Mouse (Mus musculus): ENCODE results near the gene Slc12a9.

Gene Slc12a9

DNA sequence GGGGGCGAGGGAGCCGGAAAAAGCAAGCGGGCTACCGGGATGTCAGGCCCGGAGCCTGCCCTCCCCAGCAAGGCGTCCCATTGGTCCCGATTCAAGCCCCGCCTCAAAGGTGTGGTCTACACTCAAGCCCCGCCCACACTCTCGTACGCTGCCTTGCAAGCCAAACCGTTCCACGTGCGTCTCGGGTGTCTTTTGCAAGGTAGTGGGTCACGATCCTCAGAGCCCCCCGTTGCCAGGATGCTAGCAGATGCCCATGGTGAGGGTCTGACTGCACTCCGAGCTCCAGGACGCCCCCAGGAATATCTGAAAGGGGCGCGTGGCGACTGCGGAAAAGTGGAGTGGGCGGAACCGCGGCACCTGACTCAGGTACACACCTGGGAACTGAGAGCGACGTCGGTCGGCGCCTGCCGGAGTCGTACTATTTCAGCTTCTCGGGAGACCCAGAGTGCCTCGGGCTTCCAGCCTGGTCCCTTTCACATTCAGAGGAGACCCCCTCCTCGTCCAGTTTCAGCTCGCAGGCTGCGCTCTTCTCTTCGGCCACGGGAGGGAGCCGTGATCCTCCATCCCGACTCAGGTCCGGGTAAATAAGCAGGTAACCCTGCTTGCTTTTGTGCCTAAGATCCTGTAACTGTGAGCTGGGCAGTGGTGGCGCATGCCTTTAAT, at the start of gene Slc12a9:
Gene Slc12a9, minus strand, starts transcription at position 86 of the 663 bp plus-strand sequence.
- in situ Hi-C loops (cut with MboI), result no loop called here

DNA sequence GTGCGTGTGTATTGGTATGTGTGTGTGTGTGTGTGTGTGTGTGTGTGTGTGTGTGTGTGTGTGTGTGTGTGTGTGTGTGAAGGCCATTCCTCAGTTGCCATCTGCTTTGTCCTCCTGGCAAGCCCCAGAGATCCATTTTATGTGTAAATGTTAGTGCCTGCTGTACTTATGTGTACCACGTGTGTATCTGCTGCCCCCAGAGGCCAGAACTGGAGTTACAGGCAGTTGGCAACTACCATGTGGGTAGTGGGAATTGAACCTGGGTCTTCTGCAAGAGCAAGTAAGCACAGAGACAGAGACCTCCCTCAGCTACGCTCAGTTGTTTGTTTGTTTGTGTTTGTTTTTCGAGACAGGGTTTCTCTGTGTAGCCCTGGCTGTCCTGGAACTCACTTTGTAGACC, 47.8 kb upstream of the Slc12a9 start:
- in situ Hi-C loops (cut with MboI), result no loop called here

DNA sequence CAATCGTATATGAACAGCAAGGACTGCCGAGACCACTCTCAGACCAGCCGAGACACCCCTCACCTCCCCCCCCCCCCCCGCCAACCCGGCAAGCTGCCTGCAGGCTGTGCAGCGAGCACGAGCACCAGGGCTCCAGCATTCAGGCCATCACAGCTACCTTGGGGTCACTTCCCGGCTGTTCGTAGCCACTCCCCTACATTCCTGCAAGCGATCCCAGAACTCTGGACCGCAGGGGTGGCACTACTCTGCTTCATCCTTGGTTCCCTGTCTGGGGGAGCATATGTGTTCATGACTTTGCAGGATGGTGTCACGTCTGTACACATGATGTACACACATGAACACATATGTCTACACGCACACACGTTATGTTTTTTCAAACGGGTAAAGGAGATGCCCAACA, 44.2 kb upstream of the Slc12a9 start:
- in situ Hi-C loops (cut with MboI), result no loop called here

DNA sequence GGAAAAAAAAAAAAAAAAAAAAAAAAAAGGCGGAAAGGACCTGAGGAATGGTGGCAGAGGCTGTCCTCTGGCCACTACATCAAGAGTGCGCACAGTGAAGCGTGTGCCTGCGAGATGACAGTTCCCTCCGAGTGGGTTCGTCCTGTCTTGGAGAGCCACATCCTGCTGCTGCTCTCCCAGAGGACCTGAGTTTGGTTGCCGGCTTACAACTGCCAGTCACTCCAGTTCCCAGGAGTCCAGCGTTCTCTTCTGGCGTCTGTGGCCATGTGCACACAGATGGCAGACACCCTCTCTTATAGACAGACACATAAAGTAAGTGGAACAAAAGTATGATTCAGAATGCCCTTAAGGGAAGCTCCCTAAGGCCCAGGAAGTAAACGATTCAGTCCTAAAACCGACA, 43.8 kb upstream of the Slc12a9 start:
- in situ Hi-C loops (cut with MboI), result no loop called here

DNA sequence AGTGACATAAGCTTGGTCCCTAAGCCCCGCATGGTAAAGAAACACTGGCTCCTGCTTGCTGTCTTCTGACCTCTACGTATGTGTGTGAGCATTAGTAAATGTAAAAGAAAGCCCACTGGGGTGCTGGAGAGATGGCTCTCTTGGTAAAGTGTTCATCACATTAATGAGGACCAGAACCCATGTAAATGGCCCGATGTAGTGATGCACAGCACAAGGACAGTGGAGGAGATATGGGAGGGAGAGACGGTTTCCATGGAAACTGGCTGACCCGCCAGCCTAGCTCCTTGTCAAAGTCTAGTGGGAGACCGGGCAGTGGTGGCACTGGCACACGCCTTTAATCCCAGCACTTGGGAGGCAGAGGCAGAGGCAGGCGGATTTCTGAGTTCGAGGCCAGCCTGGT, 43.3 kb upstream of the Slc12a9 start:
- in situ Hi-C loops (cut with MboI), result no loop called here

GRCm38 (mm10) chr5:137376198-137376597, 42.8 kb upstream of the Slc12a9 start:
- in situ Hi-C loops (cut with MboI), result no loop called here

DNA sequence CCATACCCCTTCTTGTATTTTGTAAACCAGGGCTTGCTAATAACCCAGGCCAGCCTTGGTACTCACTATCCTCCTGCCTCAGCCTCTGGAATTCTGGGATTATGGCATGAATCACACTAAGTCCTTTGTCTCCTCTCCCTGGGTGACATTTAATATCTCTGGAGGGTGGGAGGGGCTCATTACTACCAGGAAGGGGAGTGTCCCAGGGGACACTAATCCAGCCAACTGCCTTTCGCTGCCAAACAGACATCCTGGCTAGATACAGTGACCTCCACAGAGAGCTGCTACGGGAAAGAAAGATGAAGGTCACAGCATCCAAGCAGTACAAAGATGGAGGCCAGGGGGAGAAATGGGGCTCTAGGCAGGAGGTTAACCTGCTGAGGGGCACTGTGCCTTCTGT, 42.2 kb upstream of the Slc12a9 start:
- in situ Hi-C loops (cut with MboI), result no loop called here

DNA sequence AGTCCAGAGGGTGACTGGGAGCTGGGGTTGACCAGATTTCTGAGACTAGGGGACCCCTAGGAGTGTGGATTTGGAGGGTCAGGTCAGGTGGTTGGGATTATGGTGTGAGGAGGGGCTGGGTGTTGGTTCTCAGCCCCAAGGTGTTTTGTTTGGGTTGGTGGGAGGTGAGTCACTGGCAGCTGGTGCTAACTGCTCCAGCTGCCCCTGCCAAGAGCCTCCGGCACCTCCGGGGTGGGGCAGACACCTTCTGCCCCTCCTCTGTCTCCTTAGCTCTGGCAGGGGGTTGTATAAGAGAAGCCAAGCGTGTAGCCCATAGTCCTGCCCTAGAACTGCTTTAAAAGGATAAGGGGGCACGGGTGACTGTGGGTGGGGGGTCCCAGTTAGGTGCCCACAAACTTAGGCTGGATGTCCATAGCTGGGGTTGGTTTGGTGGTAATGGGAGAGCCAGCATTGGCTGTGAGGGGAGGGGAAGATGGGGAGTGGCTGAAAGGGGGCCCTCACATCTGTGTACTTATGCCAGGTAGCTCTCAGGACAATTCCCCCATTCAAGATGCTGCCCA, 41.2 kb upstream of the Slc12a9 start:
- in situ Hi-C loops (cut with MboI), result no loop called here

GRCm38 (mm10) chr5:137373371-137373950, 40.1 kb upstream of the Slc12a9 start:
- in situ Hi-C loops (cut with MboI), result no loop called here

GRCm38 (mm10) chr5:137369665-137370064, 36.3 kb upstream of the Slc12a9 start:
- in situ Hi-C loops (cut with MboI), result no loop called here

DNA sequence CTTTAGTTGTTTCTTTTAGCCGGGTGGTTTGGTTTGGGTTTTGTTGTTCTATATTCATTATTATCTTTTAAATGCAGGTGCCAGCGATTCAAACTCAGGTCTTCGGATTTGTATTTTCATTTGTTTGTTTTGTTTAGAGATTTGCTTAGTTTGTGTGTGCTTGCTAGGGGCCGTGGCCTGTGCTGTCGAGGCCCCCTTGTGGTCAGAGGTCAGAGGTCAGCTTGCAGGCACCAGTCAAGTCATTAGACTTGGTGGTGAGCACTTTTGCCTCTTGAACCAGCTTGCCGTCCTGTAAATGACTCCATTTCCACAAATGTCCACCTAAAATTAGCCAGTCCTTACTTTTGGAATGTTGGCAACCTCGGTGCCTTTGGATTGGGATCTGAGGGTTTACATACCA, 25.0 kb upstream of the Slc12a9 start:
- in situ Hi-C loops (cut with MboI), result no loop called here

DNA sequence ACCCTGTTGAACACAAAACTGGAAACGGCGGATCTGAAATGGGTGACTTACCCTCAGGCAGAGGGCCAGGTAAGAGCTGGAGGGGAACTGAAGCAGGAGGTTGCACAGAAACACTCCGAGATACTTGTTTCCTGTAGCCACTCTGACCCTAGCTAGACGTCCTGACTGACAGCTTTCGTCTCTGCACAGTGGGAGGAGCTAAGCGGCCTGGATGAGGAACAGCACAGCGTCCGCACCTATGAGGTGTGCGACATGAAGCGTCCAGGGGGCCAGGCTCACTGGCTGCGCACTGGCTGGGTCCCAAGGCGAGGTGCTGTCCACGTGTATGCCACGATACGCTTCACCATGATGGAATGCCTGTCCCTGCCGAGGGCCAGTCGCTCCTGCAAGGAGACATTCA, 20.7 kb upstream of the Slc12a9 start:
- in situ Hi-C loops (cut with MboI), result no loop called here

- in situ Hi-C loops (cut with MboI), result no loop called here
Observed at GRCm38 (mm10) chr5:137352011-137352975, 18.9 kb upstream of the Slc12a9 start.

GRCm38 (mm10) chr5:137351394-137351793, 18.0 kb upstream of the Slc12a9 start:
- in situ Hi-C loops (cut with MboI), result no loop called here

GRCm38 (mm10) chr5:137351058-137351380, 17.6 kb upstream of the Slc12a9 start:
- in situ Hi-C loops (cut with MboI), result no loop called here

- in situ Hi-C loops (cut with MboI), result no loop called here
Observed at GRCm38 (mm10) chr5:137350205-137351057, 17.0 kb upstream of the Slc12a9 start.

DNA sequence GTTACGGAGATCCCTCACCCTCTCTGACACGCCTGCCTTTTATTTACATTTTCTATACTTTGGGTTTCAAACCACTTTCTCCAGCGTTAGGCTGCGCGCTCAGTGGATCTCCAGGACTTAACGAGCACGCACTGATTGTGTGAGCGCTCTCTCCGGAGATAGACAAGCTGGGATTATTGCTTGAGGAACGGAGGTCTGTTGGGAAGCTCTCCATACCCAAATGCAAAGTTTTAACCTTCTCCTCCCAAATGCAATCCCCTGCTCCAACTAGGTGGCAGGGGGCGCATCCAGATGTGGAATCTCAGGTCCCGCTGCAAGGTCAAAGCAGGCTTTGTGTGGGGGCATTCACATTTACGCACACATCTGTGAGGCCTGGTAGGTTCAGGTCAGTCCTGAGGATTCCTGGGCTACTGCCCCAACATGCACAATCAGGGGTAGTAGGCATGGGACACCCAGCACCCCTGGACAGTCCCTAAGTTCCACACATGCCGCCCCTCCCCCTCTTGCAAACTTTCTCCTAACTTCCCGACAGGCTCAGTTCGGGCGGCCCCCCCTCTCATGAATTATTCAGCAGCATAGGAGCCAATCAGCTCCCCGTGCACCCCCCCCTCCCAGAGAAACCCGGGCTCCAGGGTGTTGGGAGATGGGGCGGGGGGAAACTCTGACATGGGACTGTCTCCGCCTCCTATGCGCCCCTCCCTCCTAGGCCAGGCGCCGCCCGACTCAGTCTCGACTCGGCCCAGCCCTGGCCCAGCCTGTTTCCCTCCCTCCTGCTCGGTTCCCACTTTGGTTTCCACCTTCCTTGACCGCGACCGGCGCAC, 16.2 kb upstream of the Slc12a9 start, which contains the start of gene Ephb4:
Gene Ephb4, plus strand, starts transcription at position 726 of the 821 bp plus-strand sequence.
- in situ Hi-C loops (cut with MboI), result no loop called here

GRCm38 (mm10) chr5:137348482-137349383, 15.3 kb upstream of the Slc12a9 start:
- in situ Hi-C loops (cut with MboI), result no loop called here

DNA sequence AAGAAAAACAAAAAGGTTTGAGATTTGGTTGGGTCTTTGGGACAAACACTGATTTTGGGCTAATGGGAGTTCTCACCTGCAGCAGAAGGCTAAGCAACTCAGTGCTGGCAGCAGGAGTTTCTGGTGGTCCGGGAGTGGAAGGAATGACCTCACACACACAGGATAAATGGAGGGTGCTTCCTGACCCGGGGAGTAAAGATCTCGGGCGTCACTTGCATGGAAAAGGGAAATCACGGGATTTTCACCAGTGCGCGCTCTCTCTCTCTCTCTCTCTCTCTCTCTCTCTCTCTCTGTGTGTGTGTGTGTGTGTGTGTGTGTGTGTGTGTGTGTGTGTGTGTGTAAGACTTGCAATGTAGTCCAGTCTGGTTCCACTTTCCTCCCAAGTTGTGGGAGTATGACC, 14.5 kb upstream of the Slc12a9 start:
- in situ Hi-C loops (cut with MboI), result no loop called here

DNA sequence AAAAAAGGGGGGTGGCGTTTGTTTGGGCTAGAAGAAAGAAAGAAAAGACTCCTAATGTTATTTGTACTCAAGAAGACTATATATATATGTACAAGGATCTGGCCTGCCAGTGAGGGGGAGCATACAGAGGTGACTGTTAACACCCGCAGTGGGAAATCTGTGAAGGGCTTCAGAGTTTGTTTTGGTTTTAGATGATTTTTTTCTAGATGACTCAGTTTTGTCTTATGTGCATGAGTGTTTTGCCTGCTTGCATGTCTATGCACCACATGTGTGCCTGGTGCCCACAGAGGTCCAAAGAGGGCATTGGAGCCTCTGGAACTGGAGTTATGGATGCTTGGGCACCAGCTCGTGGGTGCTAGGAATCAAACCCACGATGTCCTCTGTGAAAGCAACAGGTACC, 13.6 kb upstream of the Slc12a9 start:
- in situ Hi-C loops (cut with MboI), result no loop called here

All from mature B cell (primary cell).